Mouse (Mus musculus) layer of hippocampus, postnatal 36 days (tissue): ENCODE results near the gene Ddah2. TPM values are rescaled to one million over a fixed set of nuclear protein-coding genes. Genes with fewer than 3 reads are reported as not detected.

Experiments used
- DNase-seq, 2 experiments: peaks; one replicate each; pipeline ENCODE4 v3.0.0; 2022
- total RNA-seq, 2 experiments: library from RNA; stranded (reverse); gene quantifications; 2 replicates each; pipeline ENCODE4 v1.2.3; 2021

Ddah2 gene
- total RNA-seq, 2 experiments from 2014 or later: 16.0 to 18.0 TPM

GRCm38 (mm10) chr17:35079778-35080177 lies 20.9 kb downstream of the Ddah2 start:
- DNase-seq: no peak

DNA sequence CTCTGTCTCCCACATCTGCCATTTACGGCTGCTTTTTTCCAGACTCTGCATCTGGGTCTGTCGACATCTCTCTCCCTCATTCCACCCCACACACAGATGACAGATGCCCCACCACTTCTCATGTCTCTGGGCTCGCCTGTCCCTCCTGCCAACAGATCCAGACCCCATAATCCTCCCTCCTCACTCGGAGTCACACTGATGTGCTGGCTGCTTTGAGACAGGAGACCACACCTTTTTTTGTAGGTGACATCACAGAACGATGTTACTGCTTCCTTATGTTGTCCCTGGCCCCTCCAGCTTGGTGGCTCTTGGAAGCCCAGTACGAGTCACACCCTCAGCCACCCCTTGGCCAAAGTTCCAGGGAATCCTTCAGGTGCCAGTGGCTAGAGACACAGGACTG lies 21.4 kb downstream of the Ddah2 start:
- DNase-seq: no peak

DNA sequence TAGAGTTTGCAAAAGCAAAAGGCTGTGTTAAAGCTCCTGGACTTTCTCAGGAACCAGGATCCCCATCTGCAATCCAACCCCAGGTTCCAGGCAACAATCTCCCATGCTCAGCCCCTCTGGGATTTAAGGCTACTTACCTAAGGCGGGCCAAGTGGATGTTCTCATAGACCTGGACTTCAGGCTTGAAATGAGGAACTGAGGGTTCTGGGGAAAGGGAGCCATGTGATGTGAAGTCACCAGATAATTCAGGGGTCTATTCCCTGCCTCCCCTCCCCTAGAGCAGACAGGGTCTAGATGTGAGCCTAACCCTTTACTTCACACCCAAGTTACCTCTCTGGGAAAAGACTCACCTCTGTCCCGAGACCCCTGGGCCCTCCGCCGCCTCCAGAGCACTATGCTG lies 21.9 kb downstream of the Ddah2 start:
- DNase-seq: no peak

DNA sequence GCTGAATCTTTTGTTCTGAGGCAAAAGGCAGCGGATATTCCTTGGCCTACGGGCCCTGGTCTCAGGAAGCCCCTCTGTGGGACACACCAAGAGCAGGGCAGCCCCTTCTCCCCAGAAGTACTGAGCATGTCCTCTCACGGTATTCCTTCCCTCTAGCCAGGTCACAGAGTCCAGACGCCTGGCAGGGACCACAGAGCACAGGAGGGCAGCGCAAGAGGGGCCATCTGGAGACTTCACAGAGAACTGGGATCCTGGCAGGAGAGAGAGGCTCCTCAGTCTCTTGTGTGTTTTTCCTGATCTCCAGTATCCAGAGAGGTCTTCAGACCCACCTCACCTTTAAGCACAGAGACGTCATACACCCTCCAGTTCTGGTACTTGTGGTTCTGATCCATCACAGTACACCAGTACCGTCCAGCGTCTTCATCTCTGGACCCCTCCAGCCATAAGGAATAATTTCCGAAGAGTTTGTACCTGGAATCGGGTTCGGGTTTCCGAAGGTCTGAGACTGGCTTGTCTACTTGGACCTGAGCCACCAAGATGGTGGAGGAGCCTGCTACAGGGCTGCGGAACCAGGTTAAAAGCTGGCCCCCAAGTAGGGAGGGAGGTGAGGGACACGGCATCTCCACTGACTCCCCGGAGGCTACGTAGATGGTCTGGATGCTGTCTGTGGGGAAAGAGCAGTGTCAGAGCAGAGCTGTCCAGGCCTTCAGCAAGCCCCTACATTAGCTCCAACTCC lies 24.2 kb downstream of the Ddah2 start:
- no peak for DNase-seq

- DNase-seq: no peak
Observed at GRCm38 (mm10) chr17:35083929-35084497, 25.2 kb downstream of the Ddah2 start.

DNA sequence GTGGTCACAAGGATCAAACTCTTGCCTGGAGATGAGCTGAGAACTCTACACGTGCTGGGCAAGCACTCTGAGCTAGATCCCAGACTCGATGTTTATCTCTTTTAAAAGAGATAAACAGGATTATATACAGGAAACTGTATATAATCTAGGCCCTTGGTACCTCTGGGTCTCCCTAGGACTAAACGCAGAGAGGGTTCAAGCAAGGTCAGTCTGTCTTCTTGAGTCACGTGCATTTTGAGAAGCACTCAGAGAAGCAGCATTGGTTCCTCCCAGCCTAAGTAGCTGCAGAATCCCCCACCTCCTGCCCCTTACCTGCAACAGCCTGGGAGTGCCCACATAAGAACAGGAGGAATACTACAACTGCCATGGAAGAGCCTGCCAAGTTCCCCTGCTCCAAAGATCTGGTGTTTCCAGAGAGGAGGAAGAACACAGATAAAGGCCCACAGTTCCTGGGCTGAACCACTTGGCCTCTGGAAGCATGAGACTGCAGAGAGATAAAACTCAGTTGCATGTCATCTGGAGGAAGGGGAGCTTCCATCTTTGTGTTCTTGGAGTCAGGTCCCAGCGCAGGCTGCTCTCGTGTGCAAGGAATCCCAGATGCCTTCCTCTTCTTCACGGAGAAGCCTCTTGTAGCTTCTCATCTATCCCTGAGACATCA lies 26.5 kb downstream of the Ddah2 start, which contains the start of gene Ly6g6f:
Gene Ly6g6f (minus strand): TSS at position 403 of the 658 bp plus-strand sequence.
- DNase-seq: no peak

DNA sequence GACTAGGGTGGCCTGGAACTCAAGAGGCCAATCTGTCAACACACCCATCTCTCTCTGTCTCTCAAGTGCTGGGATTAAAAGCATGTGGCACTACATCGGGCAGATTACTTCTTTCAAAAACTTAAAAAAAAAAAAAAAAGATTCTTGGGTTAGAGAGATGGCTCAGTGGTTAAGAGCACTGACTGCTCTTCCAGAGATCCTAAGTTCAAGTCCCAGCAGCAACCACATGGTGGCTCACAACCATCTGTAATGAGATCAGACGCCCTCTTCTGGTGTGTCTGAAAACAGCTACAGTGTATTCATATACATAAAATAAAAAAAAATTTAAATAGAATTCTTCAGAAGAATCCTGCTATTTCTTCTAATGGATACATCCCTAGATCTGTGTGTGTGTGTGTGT lies 29.3 kb downstream of the Ddah2 start:
- no peak for DNase-seq

DNA sequence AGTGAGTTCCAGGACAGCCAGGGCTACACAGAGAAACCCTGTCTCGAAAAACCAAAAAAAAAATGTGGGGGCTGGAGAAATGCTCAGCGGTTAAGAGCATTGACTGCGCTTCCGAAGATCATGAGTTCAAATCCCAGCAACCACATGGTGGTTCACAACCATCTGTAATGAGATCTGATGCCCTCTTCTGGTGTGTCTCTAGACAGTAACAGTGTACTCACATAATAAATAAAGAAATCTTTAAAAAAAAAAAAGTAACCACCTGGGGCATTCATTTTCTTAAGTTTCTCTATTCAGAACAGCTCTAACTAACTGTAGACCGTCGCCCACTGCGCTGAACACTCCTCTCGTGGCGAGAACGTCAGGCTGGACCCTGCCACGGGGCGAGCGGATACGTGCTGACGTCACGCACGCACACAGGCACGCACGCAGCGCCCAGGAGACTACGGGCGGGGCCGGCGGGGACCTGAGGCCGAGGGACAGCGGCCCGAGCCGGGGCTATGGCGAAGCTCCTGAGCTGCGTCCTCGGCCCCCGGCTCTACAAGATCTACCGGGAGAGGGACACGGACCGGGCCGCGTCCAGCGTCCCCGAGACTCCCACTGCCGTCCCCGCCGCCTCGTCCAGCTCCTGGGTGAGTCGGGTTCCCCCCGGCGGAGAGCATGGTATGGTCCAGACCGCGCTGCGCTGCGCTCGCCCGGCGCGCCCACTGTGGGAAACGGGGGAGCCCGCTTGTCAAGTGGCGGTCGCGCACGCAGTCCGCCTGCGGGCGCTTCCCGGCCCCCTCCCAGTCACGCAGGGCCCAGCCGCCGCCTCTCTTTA lies 30.2 kb downstream of the Ddah2 start, which contains the start of gene Abhd16a:
Gene Abhd16a (plus strand): TSS at position 439 of the 820 bp plus-strand sequence.
- DNase-seq: peak; percentile 94 to 95

DNA sequence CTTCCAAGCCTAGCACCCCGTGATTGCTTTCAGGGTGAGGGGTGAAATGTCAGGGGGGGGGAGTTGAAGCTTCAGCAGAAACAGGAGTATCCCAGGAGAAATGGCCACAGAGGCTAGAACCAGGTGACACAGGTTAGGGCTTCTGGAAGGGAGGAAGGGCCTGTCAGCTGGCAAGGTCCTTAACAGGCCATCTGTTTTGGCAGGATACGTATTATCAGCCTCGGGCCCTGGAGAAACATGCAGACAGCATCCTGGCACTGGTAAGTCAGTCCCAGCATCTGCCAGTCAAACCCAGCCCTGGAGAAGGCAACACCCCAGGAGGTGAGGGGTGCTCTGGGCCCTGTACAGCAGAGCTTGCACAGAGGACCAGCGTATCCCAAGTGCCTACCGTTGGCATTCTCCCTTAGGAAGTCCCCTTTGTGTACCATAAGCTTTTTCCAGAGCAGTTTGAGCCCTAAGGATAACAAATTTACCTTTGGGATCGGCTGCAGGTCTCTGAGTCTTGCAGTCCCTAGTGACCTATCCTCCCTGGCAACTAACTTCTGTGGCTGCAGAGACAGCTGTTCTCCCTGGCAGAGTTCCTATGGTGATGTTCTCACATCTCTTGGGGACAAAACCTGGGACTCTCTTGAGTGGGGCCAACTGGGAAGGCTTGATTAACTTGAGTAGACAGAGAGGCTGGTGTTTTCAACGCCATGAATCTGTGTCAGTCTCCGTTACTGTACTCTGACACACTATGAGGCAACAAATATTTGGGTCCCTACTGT lies 31.5 kb downstream of the Ddah2 start:
- no peak for DNase-seq

DNA sequence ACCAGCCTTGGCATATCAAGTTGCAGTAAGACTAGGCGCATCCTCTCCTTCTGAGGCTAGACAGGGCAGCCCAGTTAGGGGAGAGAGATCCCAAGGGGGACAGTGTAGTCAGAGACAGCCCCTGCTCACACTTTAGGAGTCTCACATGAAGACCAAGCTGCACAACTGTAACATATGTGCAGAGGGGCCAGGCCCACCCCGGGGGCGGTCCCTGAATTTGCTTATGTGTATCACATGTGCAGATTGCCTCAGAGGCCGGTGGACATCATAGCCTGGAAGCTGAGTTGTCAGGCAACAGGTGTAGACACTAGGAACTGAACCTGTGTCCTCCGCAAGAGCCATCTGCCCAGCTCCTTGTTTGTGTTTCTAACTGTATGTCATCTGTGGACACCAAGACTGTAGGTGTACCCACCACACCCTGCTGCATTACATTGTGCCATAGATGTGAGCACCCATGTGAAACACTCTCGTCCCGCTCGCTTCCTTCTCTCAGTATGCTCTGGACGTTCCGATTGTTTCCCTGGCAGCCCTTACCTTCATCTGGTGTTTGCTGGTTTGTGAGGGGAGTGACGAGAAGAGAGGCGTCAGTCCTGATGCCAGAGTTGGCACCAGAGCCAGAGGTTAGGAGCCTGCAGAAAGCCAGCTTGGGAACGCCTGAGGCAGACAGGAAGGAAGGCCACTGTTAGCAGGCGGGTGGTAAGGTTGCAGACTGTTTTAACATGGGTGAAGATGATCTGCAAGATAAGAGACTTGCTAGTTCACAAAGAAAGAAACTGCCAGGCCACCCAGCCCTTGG lies 33.8 kb downstream of the Ddah2 start:
- no peak for DNase-seq

GRCm38 (mm10) chr17:35094475-35095365 lies 35.9 kb downstream of the Ddah2 start:
- no peak for DNase-seq

GRCm38 (mm10) chr17:35096597-35096996 lies 37.8 kb downstream of the Ddah2 start:
- no peak for DNase-seq

GRCm38 (mm10) chr17:35097164-35097655 lies 38.4 kb downstream of the Ddah2 start:
- DNase-seq: no peak

DNA sequence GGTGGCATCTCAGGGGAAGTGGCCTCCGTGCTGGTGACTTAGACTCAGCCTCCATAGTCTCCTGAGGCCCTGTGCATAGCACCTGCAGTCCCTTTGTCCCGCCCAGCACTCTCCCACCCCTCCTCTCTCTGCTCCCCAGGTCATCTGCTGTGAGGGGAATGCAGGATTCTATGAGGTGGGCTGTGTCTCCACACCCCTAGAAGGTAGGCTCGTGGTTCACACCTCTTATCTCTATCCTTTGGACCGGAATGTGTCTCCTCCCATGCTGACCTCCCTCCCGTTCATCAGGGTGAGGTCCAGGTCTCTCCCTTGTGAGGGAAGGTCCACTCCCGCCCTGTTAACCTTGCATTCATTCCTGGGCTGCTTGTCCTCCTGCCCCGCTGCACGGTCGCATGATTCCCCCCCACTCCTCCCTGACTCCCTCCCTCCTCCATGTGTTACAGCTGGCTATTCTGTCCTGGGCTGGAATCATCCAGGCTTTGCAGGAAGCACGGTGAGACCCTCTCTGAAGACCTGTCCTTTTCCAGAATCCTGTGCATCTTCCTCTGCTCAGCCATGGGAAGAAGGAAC lies 41.4 kb downstream of the Ddah2 start:
- DNase-seq: no peak

GRCm38 (mm10) chr17:35101161-35101560 lies 42.3 kb downstream of the Ddah2 start:
- DNase-seq: no peak

DNA sequence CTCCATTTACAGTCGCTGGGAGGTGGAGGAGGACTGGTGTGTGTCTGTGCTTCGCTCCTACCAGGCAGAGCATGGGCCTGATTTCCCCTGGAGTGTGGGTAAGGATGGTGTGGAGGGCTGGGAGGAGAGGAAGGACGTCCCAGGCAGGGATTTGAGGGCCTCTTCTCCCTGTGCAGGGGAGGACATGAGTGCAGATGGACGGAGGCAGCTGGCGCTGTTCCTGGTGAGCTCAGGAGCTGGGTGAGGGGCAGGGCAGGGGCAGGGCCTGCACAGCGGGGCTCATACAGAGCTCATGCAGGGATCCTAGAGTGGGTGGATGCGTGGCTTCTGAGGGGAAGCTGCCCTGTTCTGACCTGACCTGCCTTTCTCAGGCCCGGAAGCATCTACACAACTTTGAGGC lies 43.5 kb downstream of the Ddah2 start:
- DNase-seq: no peak

GRCm38 (mm10) chr17:35103221-35103690 lies 44.4 kb downstream of the Ddah2 start:
- DNase-seq: no peak

DNA sequence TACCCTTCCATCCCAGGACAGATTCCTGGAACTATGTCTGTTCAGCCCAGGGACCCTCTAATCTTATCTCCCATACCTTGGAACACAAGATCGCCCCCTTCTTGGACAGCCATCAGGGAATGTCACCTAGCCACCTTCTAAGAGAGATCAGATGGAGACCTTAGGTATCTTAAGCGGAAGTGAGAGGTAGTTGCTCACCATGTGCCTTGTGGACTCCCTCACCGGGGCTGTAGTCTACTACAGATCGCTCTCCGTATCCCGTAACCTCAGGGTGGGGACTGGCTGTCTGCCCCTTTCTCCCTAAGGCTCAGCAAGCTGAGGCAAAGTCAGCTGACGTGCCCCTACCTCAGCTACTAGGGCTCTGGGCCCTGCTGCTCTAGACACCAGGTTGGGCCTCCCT lies 45.2 kb downstream of the Ddah2 start:
- DNase-seq: no peak

DNA sequence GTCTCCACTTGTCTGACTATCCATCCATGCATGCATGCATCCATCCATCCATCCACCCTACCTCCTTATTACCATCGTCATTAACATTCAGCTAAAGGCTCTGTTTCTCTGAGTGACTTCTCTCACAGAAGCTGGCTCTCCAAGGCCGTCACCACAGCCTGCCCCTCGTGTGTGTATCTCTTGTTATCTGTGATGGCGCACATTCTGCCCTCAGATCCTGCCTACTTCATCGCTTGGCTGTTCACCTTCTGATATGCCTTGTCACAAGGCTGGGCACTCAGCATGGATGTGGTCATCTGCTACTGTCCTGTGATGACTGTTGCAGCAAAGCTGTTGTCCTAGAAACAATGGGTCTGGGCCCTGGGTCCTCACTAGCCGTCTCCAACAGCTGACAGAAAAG lies 45.9 kb downstream of the Ddah2 start:
- no peak for DNase-seq
